Mouse (Mus musculus) 3T3-L1 (cell line): ENCODE measurements around the gene Vamp5.

Experiments
- DNase-seq: peaks from one replicate; pipeline ENCODE4 v3.0.0-alpha.2; 2015; ENCODE audit warnings: low read depth, low spot score

The Vamp5 gene

DNA sequence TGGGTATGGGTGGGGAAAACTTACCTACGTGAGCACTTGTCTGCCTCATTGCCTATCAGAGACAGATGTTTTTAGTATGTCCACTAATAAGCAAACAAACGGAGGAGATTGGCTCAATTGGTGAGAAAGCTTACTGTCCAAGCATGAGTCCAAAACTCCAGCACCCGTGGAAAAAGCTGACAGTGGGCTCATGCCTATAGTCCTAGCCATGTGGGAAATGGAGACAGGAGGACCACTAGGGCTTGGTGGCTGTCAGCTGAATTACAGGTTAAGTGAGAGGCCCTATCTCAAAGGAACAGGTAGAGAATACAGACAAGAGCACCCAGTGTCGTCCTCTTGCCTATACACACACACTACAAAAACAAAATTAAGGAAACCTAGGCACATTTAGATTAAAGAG is 34.0 kb downstream of the Vamp5 start:
- DNase-seq, result no peak

DNA sequence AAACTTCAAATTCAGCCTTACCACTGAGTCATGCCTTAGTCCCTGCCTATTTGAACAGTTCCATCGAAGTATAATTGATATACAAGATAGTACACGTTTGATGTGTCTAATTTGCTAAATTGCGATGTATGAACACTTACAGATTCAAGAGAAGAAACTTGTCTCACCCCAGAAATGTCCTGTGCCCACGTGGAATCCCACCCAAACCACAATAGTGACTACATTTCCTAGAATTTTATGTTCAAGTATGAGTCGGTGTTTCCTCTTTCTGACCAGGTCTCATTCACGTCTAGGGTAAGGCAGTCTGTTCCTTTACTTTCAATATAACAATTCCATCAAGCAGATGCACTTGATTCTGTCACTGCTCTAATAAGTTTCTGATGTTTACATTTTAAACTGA is 34.6 kb downstream of the Vamp5 start:
- DNase-seq, result no peak

DNA sequence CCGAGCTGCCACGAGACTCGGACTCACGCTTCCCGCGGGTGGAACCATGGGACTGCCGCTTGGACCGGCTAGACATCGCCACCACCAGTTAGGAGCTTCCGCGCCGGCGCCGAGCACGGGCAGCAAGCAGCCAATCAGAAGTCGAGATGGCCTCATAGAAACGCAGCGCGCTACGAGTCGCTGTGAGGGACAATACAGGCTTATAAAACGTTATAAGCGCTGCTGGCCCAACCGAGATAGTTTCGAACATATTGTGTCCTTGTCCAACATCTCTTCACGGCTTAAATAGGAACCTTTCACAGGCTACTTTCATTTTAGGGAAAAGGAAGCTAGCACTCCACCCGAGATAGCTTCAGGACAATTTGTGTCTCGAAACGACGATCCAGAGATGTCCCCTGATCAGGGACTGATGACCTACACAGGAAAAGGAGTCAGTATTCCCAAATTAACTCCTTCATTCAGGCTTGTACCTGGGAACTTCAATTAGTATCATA is 35.1 kb downstream of the Vamp5 start, which contains the start of gene Usp39:
Usp39 (minus strand) TSS at position 111 of the 494 bp plus-strand sequence.
- DNase-seq, result peak; percentile 98

DNA sequence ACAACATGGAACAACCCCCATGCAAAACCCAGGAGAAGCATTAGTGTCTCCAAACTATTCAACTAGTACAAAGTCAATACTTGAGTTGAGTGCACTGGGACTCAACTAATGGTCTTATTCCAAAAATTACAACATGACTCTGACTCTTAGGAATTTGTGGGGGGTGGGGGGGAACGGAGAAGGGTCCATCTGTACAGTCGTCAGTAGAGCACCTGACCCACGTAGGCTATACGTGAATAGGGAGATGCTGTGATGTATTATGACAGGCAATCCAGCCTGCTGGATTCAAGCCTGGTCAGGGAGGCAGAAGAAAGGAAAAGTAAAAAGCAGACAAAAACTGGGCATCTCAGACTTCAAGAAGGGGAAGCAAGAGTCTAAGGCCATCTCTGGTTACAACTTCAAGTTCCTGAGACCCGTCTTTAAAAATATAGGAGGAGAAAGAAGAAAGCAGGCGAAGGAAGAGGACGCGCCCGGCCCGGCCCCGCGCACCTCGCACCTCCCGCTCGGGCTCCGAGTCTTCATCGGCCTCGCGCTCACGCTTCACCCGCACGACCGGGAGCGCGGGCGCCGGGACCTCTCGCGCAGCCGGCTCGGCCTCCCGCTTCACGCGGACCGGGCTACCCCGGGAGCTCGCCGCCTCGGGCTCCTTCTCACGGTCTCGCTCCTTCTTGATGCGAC is 35.7 kb downstream of the Vamp5 start:
- peak; percentile 65 for DNase-seq

DNA sequence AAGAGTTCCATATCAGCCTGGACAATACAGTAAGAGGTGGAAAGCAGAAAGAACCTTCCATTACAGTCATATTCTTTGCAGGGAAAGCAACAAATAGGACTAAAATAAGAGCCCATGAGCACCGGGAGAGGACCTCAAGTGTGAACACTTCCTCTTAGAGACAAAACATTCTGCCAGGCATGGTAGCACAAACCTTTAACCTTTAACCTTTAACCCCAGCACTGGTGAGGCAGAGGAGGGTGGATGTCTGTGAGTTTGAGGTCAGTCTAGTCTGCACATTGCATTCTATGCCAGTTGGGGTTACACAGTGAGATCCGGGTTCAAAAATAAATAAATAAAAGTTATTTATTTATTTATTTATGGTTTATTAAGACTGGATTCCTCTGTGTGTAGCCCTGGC is 39.8 kb downstream of the Vamp5 start:
- DNase-seq, result no peak

DNA sequence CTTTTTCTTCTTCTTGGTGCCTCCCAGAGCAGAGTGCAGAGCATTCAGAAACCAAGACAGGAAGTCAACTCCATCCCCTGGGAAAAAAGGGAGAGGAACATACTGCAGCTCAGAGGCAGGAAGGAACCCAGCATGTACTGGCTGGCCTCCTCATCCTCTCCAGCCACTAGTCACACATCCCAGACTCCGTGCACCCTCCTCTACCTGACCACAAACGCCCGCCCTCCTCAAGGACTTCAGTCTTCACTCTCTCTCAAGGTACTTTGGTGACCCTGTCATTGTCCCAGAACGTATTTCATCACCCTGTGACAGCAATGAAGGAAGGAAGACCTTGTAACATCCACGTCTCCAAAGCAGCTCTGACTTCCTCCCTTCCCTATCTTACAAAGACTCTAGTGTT is 47.2 kb downstream of the Vamp5 start:
- DNase-seq, result no peak

DNA sequence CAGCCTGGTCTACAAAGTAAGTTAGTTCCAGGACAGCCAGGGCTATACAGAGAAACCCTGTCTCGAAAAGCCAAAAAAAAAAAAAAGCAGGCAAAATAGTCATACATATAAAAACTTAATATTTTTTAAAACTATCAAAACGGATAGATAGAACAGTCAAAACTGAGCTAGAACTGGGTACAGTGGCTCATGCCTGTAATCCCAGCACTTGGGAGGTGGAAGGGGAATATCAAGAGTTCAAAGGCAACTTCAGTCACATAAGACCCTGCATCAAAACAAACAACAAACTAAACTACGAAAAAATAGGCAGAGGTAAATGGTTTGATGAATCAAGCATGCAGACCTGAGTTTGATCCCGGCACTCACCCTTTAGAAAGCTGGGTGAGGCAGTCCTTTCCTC is 50.1 kb downstream of the Vamp5 start:
- no peak for DNase-seq

DNA sequence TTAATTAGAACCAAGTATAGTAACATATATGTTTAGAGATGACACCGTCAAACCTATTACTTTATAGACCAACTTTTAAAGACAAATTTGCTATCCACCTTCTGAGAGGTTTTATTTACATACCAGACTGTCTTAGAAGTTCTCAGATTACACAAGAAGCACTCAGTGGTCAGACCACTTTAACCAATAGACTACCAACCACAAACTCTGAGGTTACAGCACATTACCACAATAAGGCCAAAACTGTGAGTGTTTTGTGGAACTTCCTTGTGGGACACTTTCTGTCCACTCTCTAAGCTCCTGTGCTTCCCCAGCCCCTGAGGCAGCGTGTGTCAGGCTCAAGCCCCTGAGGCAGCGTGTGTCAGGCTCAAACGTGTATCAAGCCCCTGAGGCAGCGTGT is 51.2 kb downstream of the Vamp5 start:
- DNase-seq, result no peak

DNA sequence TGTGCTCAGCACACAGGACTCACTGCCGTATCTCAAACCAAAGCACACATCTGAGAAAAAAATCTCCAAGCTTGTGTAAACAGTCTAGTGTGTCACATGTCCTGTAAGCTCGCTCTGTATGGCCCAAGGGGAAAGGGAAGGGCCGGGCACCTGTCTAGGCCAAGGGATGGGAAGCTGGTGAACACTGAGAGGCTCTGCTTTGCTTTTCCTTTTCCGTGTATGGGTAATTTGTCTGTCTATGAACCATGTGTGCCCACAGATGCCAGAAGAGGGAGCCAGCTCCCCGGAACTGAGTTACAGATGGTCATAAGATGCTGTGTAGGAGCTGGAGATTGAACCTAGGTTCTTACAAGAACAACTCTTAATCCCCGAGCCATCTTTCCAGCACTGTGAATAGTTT is 54.0 kb downstream of the Vamp5 start:
- peak; percentile 52 for DNase-seq

DNA sequence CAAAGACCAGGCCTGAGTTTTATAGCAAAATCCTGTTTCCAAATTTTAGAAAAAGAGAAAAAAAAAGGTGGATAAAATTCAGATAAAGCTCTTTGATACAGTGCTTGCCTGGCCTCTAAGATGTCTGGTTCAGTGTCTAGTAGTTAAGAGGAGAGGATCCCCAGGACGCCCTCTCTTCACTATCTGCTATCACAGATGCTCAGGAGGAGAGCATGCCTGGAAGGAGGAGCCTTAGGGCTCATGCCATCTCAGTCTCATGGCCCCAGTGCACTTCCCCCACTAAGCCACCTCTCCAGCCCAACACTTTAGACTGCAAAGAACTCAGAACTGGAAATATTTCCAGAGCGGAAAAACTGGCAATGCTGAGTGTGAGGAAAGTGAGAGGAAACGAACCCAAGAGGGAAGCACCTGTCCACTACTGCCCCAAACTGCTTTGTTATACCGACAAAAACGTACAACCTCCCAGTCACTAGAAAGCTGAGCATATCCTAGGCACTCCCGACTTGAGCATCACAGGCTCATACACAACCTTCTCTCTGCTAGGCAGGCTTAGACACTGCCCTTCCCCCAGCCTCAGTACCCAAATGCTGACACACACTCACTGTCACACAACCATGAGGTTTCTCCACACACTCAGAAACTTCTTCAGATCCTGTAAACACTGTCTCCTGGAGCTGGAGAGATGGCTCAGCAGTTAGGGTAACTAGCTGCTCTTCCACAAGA is 56.3 kb downstream of the Vamp5 start:
- no peak for DNase-seq

DNA sequence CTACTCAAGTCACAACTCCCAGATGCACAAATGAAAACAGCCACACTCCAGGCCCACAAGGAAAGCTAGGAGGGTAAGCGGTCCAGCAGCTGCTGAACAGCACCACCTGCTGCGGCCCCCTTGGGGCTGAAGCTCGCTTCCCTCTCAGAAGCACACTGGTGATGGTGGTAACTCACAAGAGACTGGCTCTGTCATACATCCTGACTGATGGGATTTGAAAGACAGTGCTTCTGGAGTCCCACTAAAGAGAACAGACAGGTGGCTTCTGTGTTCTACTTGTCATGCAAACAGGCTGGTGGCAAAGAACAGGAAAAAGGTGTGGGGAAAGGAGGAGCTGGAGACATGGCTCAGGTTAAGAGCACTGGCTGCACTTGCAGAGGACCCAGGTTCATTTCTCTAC is 57.3 kb downstream of the Vamp5 start:
- DNase-seq, result no peak

DNA sequence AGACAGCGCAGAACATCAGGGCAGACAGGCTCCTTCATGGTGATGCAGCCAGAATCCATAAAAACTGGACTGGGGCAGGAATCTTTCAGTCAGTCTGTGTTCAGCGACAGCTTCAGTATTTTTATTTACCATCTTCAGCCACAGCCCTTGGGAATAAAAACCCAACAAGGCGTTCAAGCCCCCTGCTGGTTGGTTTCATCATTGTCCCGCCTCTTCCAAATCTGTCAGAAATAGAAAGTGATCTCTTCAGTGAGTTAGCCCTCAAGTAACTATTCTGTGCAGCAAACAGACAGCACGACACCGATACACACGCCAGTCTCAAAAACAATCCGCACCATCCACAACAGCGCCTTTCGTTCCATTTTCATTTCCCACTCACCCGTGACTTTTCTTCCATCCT is 61.2 kb downstream of the Vamp5 start:
- DNase-seq, result peak; percentile 56
